Mouse (Mus musculus) forebrain, embryonic 14.5 days (tissue): ENCODE results near the gene Syvn1. TPM values are rescaled to one million over a fixed set of nuclear protein-coding genes. Genes with fewer than 3 reads are reported as not detected.

ENCODE experiments used
- ATAC-seq: fragments of 200-750 bp; cut with Nextera tagmentation; 2 replicates; pipeline ENCODE4 v1.8.0; 2017; ENCODE audit warnings: mild to moderate bottlenecking, moderate library complexity
- DNase-seq: peaks from one replicate; pipeline ENCODE4 v3.0.0-alpha.2; 2015; ENCODE audit warnings: low spot score
- H3K27ac ChIP-seq: fragments of 300-500 bp; sonication (generic); 2 replicates; pipeline ENCODE4 v1.5.1; 2014; ENCODE audit warnings: low read depth, mild to moderate bottlenecking, control low read depth, low read length, moderate library complexity
- H3K27me3 ChIP-seq: fragments of 300-500 bp; sonication (generic); replicated peaks from 2 replicates; pipeline ENCODE4 v1.6.1; 2014; ENCODE audit warnings: low read length, control low read depth, mixed read lengths; ENCODE audit not compliant: control insufficient read depth, insufficient read depth
- H3K36me3 ChIP-seq: fragments of 300-500 bp; sonication (generic); 2 replicates; pipeline ENCODE4 v1.6.1; 2014; ENCODE audit warnings: low read length, control low read depth; ENCODE audit not compliant: control insufficient read depth, insufficient read depth
- H3K4me1 ChIP-seq: fragments of 300-500 bp; sonication (generic); 2 replicates; pipeline ENCODE4 v1.6.1; 2014; ENCODE audit warnings: antibody characterized with exemption, low read length, control low read depth; ENCODE audit not compliant: control insufficient read depth, insufficient read depth
- H3K4me2 ChIP-seq: fragments of 300-500 bp; sonication (generic); 2 replicates; pipeline ENCODE4 v1.6.1; 2014; ENCODE audit warnings: mild to moderate bottlenecking, control low read depth, low read length
- H3K4me3 ChIP-seq: fragments of 300-500 bp; sonication (generic); 2 replicates; pipeline ENCODE4 v1.5.1; 2014; ENCODE audit warnings: low read depth, low read length, control low read depth
- H3K9ac ChIP-seq: fragments of 300-500 bp; sonication (generic); 2 replicates; pipeline ENCODE4 v1.6.1; 2014; ENCODE audit warnings: mild to moderate bottlenecking, low read length, control low read depth, moderate library complexity
- H3K9me3 ChIP-seq: fragments of 300-500 bp; sonication (generic); replicated peaks from 2 replicates; pipeline ENCODE4 v1.6.1; 2016; ENCODE audit warnings: low read length, control low read depth, mixed read lengths; ENCODE audit not compliant: control insufficient read depth
- WGBS: fragments of 180-500 bp; shearing (Covaris S2); extraction: QIAGEN DNeasy Blood & Tissue Kit; methylation state at CpG from one replicate; pipeline ENCODE4 v1.1.7; 2014; 5-methylcytosine and 5-hydroxymethylcytosine counted together
- polyA plus RNA-seq: library from polyadenylated mRNA; unstranded; fragments of >200 nt; fragmentation: Nextera tagmentation; extraction: Ambion mirVana; gene quantifications from 2 replicates; pipeline ENCODE4 v1.2.1, GENCODE M21; 2014

The Syvn1 gene
- polyA plus RNA-seq = 17.6 and 20.2 TPM in 2 replicates

DNA sequence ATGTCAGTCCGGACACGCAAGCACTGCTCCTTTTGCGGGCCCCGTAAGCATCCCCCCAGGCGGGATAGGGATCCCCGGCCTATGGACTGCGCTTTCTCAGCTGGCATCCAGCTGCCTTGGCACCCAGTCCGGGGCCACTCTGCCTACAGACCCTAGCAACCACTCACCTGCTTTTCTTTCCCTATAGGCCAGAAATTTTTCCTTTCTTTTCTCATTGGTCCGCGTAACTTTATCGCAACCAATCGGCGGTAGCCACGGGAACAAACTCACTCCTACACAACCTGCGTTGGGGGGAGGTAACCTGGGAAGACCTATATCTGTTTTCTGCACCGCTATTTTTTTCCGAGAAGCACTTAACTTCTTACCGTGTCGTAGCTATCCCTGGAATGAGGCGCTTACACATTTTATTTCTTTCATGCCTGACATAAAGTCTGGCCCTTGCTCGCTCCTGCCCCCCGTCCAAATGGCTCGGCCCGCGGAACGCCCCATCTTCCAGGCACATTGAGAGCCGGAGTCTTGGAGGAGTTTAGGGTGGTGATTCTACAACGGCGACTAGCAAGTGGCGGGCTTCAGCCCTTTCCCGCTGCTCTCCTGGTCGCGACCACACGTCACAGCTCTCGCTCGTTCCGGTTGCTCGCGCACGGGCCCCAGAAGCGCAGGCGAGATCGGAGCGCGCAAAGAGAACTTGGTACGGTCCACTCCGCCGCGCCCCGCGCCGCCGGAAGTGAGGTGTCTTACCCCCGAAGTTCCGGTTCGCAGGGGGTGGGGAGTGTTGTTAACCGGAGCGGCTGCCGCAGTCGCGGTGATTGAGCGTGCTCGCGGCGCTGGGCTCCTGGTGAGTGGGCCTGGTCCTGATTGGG lies at the start of gene Syvn1:
Syvn1 (plus strand) TSS at position 283 of the 860 bp plus-strand sequence.
- no peaks in the 10 kb centered on the region for H3K9me3 ChIP-seq

DNA sequence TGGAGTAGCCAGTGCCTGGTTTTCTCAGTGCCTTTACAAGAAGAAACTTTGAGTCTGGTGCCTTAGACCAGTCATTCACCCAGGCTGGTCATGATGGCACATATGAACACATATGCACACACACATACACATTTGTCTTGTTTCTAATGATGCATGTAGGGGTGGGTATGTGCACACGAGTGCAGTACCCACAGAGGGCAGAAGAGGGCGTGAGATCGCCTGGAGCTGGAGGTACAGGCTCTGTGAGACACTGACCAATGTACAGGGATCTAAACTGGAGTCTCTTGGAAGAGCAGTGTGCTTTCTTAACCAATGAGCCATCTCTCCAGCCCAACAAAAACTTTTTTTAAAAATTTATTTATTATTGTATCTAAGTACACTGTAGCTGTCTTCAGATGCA lies 48.2 kb upstream of the Syvn1 start:
- H3K36me3 ChIP-seq = no peaks in the 10 kb centered on the region
- no peak overlapping the region for H3K27ac ChIP-seq
- DNase-seq = no peak
- 81% methylated on average over 3 of the region's 3 CpGs for WGBS
- no peaks in the 10 kb centered on the region for H3K4me1 ChIP-seq
- ATAC-seq = no peak
- H3K27me3 ChIP-seq = no peaks in the 10 kb centered on the region
- no peaks in the 10 kb centered on the region for H3K9me3 ChIP-seq
- H3K4me3 ChIP-seq = no peak overlapping the region
- H3K4me2 ChIP-seq = no peak overlapping the region
- no peak overlapping the region for H3K9ac ChIP-seq

More for the DNA sequence above, at the start of gene Syvn1:
- Histone ChIP-seq H3K9ac (peak within 1 kb of the TSS; percentile 84), H3K4me3 (peak within 1 kb of the TSS; percentile 96), H3K4me1 (peaks cover 15% of the 10 kb centered on the region), H3K27me3 (no peaks in the 10 kb centered on the region), H3K4me2 (peak within 1 kb of the TSS; percentile 90), H3K36me3 (peaks cover 35% of the 10 kb centered on the region), H3K27ac (peak within 1 kb of the TSS; percentile 99)
- DNase-seq (peak; percentile 98), ATAC-seq (peak; percentile 94)
- under 1% methylated on average over 65 of the region's 65 CpGs for WGBS

DNA sequence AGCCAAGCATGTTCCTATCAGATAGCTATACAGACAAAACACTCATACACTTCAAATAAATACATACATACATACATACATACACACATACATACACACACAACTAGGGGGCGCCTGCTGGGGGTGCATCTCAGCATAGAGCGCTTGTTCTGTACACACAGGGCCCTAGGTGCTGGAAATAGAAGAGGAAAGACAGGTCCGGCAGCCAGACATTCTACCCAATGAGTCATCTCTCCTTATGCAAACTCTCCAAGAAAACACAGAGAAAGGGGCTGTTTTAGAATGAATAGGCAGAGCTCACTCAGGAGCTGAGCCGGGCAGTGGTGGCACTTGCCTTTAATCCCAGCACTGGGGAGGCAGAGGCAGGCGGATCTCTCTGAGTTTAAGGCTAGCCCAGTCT lies 46.4 kb upstream of the Syvn1 start:
- Histone ChIP-seq H3K4me1 (no peaks in the 10 kb centered on the region), H3K9ac (no peak overlapping the region), H3K4me2 (no peak overlapping the region), H3K36me3 (no peaks in the 10 kb centered on the region), H3K27me3 (no peaks in the 10 kb centered on the region), H3K9me3 (no peaks in the 10 kb centered on the region), H3K4me3 (no peak overlapping the region), H3K27ac (no peak overlapping the region)
- WGBS = 76% methylated on average over 5 of the region's 5 CpGs
- DNase-seq (no peak), ATAC-seq (no peak)

DNA sequence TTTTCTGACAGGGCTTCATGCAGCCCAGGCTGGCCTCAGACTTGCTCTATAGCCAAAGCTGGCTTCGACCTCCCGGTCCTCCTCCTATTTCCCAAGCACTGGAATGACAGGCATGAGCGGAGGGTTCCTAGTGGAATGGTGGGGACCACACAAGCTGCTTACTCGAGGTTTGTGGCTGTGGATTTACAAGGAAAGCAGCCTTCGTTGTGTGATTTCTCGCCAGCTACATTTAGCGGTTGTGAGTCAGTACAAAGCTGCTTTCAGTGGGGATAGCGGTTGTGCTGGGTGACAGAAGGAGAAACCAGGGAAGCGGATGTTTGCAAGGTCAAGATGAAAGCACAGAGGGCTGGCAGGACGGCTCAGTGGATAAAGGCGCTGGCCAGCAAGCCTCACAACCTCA lies 40.8 kb upstream of the Syvn1 start:
- ATAC-seq (no peak), DNase-seq (no peak)
- no peaks in the 10 kb centered on the region for H3K36me3 ChIP-seq
- H3K4me2 ChIP-seq = no peak overlapping the region
- no peaks in the 10 kb centered on the region for H3K9me3 ChIP-seq
- H3K4me1 ChIP-seq = no peaks in the 10 kb centered on the region
- H3K27me3 ChIP-seq = no peaks in the 10 kb centered on the region
- WGBS = 57% methylated on average over 11 of the region's 11 CpGs
- H3K9ac ChIP-seq = no peak overlapping the region
- no peak overlapping the region for H3K27ac ChIP-seq
- H3K4me3 ChIP-seq = no peak overlapping the region

DNA sequence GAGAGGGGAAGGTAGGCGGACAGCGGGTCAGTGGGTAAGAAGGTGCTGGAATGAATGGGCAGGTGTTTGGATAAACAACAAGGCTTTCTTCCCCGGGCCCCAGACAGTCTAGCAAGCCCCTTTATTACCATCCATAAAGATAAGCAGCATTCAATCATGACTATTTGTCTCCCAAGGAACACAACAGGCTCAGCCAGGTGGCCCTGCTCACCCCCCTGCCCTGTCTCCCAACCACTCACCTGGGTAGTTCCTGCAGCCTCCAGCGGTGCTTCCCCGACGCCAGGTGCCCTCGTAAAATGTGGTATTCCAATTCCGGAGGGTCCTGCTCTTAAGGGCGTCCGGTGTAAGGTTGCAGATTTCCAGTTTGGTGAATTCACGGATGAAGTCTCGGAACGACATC lies 39.4 kb upstream of the Syvn1 start:
- Histone ChIP-seq H3K36me3 (no peaks in the 10 kb centered on the region), H3K4me2 (no peak overlapping the region), H3K4me3 (no peak overlapping the region), H3K9me3 (no peaks in the 10 kb centered on the region), H3K27me3 (no peaks in the 10 kb centered on the region), H3K27ac (no peak overlapping the region), H3K9ac (no peak overlapping the region), H3K4me1 (no peaks in the 10 kb centered on the region)
- ATAC-seq (no peak), DNase-seq (no peak)
- 92% methylated on average over 13 of the region's 13 CpGs for WGBS

DNA sequence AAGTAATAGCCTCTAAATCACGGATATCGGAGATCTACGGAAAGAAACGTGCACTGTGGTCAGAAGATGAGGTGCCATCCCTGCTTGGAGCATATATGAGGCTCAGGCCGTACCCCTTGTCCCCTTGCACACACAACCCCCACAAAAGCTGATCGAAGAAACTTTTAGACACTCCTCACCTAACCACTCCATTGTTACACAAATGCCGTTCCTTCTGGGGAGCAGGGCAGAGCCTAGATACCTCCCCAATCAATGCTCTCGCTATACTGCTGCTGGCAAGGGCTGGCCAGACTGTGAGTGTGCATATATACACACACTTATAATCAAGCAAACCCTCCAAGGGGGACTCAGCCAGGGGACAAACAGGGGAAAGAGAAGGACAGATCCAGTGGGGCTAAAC lies 37.2 kb upstream of the Syvn1 start:
- Histone ChIP-seq H3K4me3 (no peak overlapping the region), H3K4me1 (no peaks in the 10 kb centered on the region), H3K27ac (no peak overlapping the region), H3K27me3 (no peaks in the 10 kb centered on the region; the same call in 1 of the 2 replicates), H3K4me2 (no peak overlapping the region), H3K9ac (no peak overlapping the region), H3K36me3 (no peaks in the 10 kb centered on the region), H3K9me3 (no peaks in the 10 kb centered on the region)
- DNase-seq = no peak
- WGBS = 68% methylated on average over 8 of the region's 8 CpGs
- ATAC-seq = no peak

DNA sequence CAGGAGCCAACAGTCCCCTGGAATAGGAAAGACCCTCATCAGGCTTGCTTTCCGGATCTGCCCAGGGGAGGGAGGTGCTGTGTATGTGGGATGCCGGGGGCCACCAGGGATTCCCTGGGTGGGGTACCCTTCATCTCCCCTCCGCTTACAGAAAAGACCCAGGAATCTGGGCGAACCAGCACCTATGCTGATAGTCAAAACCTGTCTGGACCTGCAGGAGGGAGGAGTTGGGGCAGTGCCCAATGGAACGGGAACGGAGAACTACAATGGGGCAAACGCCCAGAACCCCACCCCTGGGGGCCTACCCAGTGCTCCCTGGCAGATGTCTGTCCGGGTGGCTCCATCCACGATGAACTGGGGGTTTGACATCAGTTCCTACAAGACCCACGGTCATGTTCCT lies 32.7 kb upstream of the Syvn1 start:
- no peak overlapping the region for H3K4me2 ChIP-seq
- no peaks in the 10 kb centered on the region for H3K9me3 ChIP-seq
- H3K36me3 ChIP-seq = no peaks in the 10 kb centered on the region
- H3K4me1 ChIP-seq = no peaks in the 10 kb centered on the region; the same call in 1 of the 2 replicates
- H3K27ac ChIP-seq = no peak overlapping the region
- H3K27me3 ChIP-seq = peaks cover 12% of the 10 kb centered on the region
- ATAC-seq (no peak), DNase-seq (no peak)
- H3K9ac ChIP-seq = no peak overlapping the region
- 91% methylated on average over 10 of the region's 10 CpGs for WGBS
- no peak overlapping the region for H3K4me3 ChIP-seq

DNA sequence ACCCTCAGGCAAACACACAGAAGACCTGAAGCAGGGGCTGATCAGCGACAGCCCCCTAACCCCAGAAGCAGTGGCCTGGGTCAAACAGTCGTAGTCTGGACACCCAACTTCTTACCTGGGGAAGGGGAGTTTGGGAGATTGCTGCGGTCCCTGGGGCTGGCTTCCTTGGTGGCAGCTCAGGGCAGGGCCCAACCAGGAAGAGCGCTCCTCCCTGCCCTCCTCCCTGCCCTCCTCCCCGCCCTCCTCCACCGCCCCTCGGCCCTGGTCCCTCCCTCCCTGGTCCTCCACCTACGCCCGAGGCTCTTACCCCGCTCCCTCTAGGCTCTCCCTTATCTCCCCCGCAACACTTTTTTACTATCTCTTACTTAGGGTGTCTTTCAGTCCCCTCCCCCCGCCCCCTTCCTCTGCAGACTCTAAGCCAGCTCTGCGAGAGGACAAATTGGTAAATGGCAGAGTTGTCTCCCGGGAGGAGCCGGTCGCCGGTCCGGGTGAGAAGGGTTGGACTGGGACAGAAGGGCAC lies 31.3 kb upstream of the Syvn1 start:
- WGBS = 1% methylated on average over 15 of the region's 18 CpGs
- Histone ChIP-seq H3K36me3 (no peaks in the 10 kb centered on the region), H3K4me3 (peak overlapping the region; percentile 39), H3K9ac (peak overlapping the region; percentile 65), H3K4me1 (no peaks in the 10 kb centered on the region; the same call in 1 of the 2 replicates), H3K9me3 (no peaks in the 10 kb centered on the region), H3K27ac (no peak overlapping the region), H3K4me2 (peak overlapping the region; percentile 78), H3K27me3 (peaks cover 12% of the 10 kb centered on the region)
- ATAC-seq = peak; percentile 50; the same call in 1 of the 2 replicates
- peak; percentile 7 for DNase-seq
